Mouse (Mus musculus): ENCODE data around the gene Olfr263. TPM values are rescaled to one million over a fixed set of nuclear protein-coding genes. Genes with fewer than 3 reads are reported as not detected.

Olfr263 gene
- total RNA-seq, 2 experiments from 2014 or later: not detected

Other genes starting within 250 kb of the Olfr263 start
- not detected for gene Olfr1370, start 54.7 kb upstream of the Olfr263 start, total RNA-seq (2021)
- not detected for gene Olfr1369-ps1, start 18.2 kb upstream of the Olfr263 start, total RNA-seq (2021)
- not detected for gene Olfr1368, start 16.2 kb downstream of the Olfr263 start, total RNA-seq (2021)
- 10 to 100 TPM; 46.7 to 48.8 TPM for gene Trim27, start 49.8 kb downstream of the Olfr263 start, total RNA-seq (2021)
- gene Gpx5, start 163.1 kb downstream of the Olfr263 start, total RNA-seq (2021): not detected
- not detected for gene Gpx6, start 182.5 kb downstream of the Olfr263 start, total RNA-seq (2021)
- not detected for gene Olfr1367, start 217.3 kb downstream of the Olfr263 start, total RNA-seq (2021)
- 1 to 10 TPM; 8.2 to 8.5 TPM for gene Zscan12, start 233.2 kb downstream of the Olfr263 start, total RNA-seq (2021)

All from gastrocnemius, postnatal 4 days (tissue).